Mouse (Mus musculus): ENCODE data around the gene Rara.

- TF ChIP-seq CTCF (IDR thresholded peaks at IDR 0.05; ENCODE audit: extremely low read depth, insufficient read depth, insufficient read length, insufficient replicate concordance) (no peak), POLR2A (IDR thresholded peaks at IDR 0.05; ENCODE audit: low read depth, low read length) (no peak)
Observed at GRCm38 (mm10) chr11:98954801-98955706, 27.4 kb downstream of the Rara start.

All from spleen, adult 2 months (tissue).